1 mouse cellular context compared by ENCODE assay signal in genomic region chr8:83739711-83740468, GRCm38 (mm10).
TF ChIP-seq lines count a peak whose summit lies in the region.

No protein-coding gene starts in this region.

TF ChIP-seq in CH12.LX, 34 proteins besides CTCF, POLR2A, EP300 and RAD21 (continued from another document):
- TF ChIP-seq NELFE (IDR thresholded peaks at IDR 0.05; ENCODE audit: low read depth, low read length): 0 out of 2 replicates have a peak, but pooled peaks have one; percentile 40
- TF ChIP-seq TBP (conservative IDR thresholded peaks at IDR 0.05; ENCODE audit: low read depth, low read length): peak; percentile 33; the same call in 1 of the 2 replicates
- peak; percentile 62 for TF ChIP-seq CHD2 (IDR thresholded peaks at IDR 0.05; ENCODE audit: low read length)
- no peak for TF ChIP-seq ZC3H11A (IDR thresholded peaks at IDR 0.05; ENCODE audit: low read depth, low read length)
- no peak for TF ChIP-seq USF2 (conservative IDR thresholded peaks at IDR 0.05; ENCODE audit: low read depth, low read length)
- TF ChIP-seq PAX5 (IDR thresholded peaks at IDR 0.05; ENCODE audit: low read length): no peak
- TF ChIP-seq ZKSCAN1 (IDR thresholded peaks at IDR 0.05; ENCODE audit: borderline replicate concordance, low read depth, low read length): no peak
- TF ChIP-seq CHD1 (IDR thresholded peaks at IDR 0.05; ENCODE audit: low read depth, low read length): peak; percentile 79; the same call in 1 of the 2 replicates
- peak; percentile 60 for TF ChIP-seq MAX (IDR thresholded peaks at IDR 0.05; ENCODE audit: low read length)
- peak; percentile 82 for TF ChIP-seq ZMIZ1 (IDR thresholded peaks at IDR 0.05; ENCODE audit: low read depth, low read length)
- TF ChIP-seq TCF12 (IDR thresholded peaks at IDR 0.05; ENCODE audit: low read depth, low read length): peak; percentile 80
- 0 out of 2 replicates have a peak, but pooled peaks have one; percentile 15 for TF ChIP-seq NRF1 (IDR thresholded peaks at IDR 0.05; ENCODE audit: low read depth, low read length)
- 0 out of 2 replicates have a peak, but pooled peaks have one; percentile 23 for TF ChIP-seq MAFK (IDR thresholded peaks at IDR 0.05; ENCODE audit: insufficient replicate concordance, low read length)
- TF ChIP-seq HCFC1 (IDR thresholded peaks at IDR 0.05; ENCODE audit: low read depth, low read length): peak; percentile 21; the same call in 1 of the 2 replicates
- 0 out of 2 replicates have a peak, but pooled peaks have one; percentile 40 for TF ChIP-seq UBTF (IDR thresholded peaks at IDR 0.05; ENCODE audit: low read depth, low read length)
- TF ChIP-seq RCOR1 (conservative IDR thresholded peaks at IDR 0.05; ENCODE audit: low read depth, low read length): peak; percentile 66; the same call in 1 of the 2 replicates
- peak; percentile 49 for TF ChIP-seq MXI1 (IDR thresholded peaks at IDR 0.05; ENCODE audit: low read depth, low read length)
- TF ChIP-seq SIN3A (IDR thresholded peaks at IDR 0.05; ENCODE audit: low read length): peak; percentile 94
- TF ChIP-seq SMC3 (IDR thresholded peaks at IDR 0.05; ENCODE audit: low read depth, low read length): no peak
- TF ChIP-seq ZNF384 (IDR thresholded peaks at IDR 0.05; ENCODE audit: low read depth, low read length): no peak
